In genomic region chr19:60811098-60812035, GRCm38 (mm10) we compare ENCODE assay signal across 8 mouse cellular contexts. TPM values are rescaled to one million over a fixed set of nuclear protein-coding genes. Genes with fewer than 3 reads are reported as not detected.
DNase-seq lines count a peak whose midpoint lies in the region; ATAC-seq and TF ChIP-seq lines count a peak whose summit lies in the region.

Gene Fam45a, plus strand, starts transcription at chr19:60811585.

- peak; percentile 85 for DNase-seq in ES-E14 (ENCODE audit: low read depth, low spot score)
- DNase-seq in cerebellum, adult 11-12 months: peak; percentile 90
- DNase-seq in heart, postnatal 25 days (ENCODE audit: low spot score): peak; percentile 84
- peak; percentile 84 to 93 for DNase-seq in layer of hippocampus, adult 18-20 months (ENCODE audit: low spot score in 2 of 2)
- DNase-seq in lung, adult 2 months: peak; percentile 90
- peak; percentile 90 to 93 for DNase-seq in thymus, adult 18-20 months

- H3K4me1 ChIP-seq in ES-E14 (ENCODE audit: control insufficient read depth in 2 of 2, insufficient read depth in 2 of 2, low read length in 2 of 2, poor library complexity in 1 of 2): 0 out of 4 replicates have a peak, but pooled peaks cover 0 to 3% of the 10 kb centered on the region in 2 experiments
- H3K4me1 ChIP-seq in forebrain, embryonic 15.5 days: peaks cover 9% of the 10 kb centered on the region
- H3K4me1 ChIP-seq in lung, adult 2 months (ENCODE audit: control insufficient read depth, insufficient read depth, low read length): peaks cover 2% of the 10 kb centered on the region; the same call in 1 of the 2 replicates

- peak within 1 kb of the TSS; percentile 91 for H3K9ac ChIP-seq in ES-E14 (ENCODE audit: insufficient read depth, low read depth, low read length, poor library complexity, severe bottlenecking)
- H3K9ac ChIP-seq in forebrain, embryonic 15.5 days (replicated peaks): peak within 1 kb of the TSS; percentile 79

- peaks cover 2% of the 10 kb centered on the region; the same call in 1 of the 2 replicates for H3K36me3 ChIP-seq in ES-E14 (ENCODE audit: control insufficient read depth, insufficient read depth, low read length, poor library complexity, severe bottlenecking)
- peaks cover 12% of the 10 kb centered on the region for H3K36me3 ChIP-seq in forebrain, embryonic 15.5 days

- in situ Hi-C loops in ES-E14 (cut with MboI; ENCODE audit: low sequenced_read_pairs in 2 of 2, unreplicated experiment in 2 of 2): no loop called here

- ATAC-seq in forebrain, embryonic 15.5 days (replicated peaks): peak; percentile 100
- peak; percentile 100 for ATAC-seq in neutrophil, adult 5-6 weeks (ENCODE audit: extremely low read depth, insufficient number of reproducible peaks, low FRiP score, poor library complexity, severe bottlenecking)

- H3K27me3 ChIP-seq in forebrain, embryonic 15.5 days: no peaks in the 10 kb centered on the region

- 2% methylated on average over 40 of the region's 45 CpGs for WGBS in forebrain, embryonic 15.5 days
- 3% methylated on average over 44 of the region's 45 CpGs for WGBS in lung, adult 2 months

- intact Hi-C loops in heart, postnatal 25 days (cut with DNase I): loop anchor here (2.0 kb wide), 1 partner anchor 19 kb away; no protein-coding TSS in a partner anchor

- peak; percentile 95; the same call in 1 of the 2 replicates for TF ChIP-seq POLR2A in lung, adult 2 months (IDR thresholded peaks at IDR 0.05; ENCODE audit: borderline replicate concordance, extremely low read depth, low read depth, low read length)

- TF ChIP-seq CTCF in lung, adult 2 months (IDR thresholded peaks at IDR 0.05; ENCODE audit: insufficient read depth, low read length): peak; percentile 62

- H3K4me3 ChIP-seq in ES-E14 (ENCODE audit: insufficient read depth in 1 of 2, low read depth in 1 of 2, low read length in 2 of 2, poor library complexity in 1 of 2, severe bottlenecking in 1 of 2): peak within 1 kb of the TSS; percentile 92 to 95
- H3K4me3 ChIP-seq in forebrain, embryonic 15.5 days: peak within 1 kb of the TSS; percentile 75
- peak within 1 kb of the TSS; percentile 96 for H3K4me3 ChIP-seq in lung, adult 2 months (replicated peaks; ENCODE audit: extremely low read depth, low read depth, low read length)

- peak within 1 kb of the TSS; percentile 51 for H3K4me2 ChIP-seq in forebrain, embryonic 15.5 days (replicated peaks)

- H3K9me3 ChIP-seq in ES-E14 (ENCODE audit: control insufficient read depth, insufficient read depth, low read depth, low read length): no peaks in the 10 kb centered on the region
- H3K9me3 ChIP-seq in forebrain, embryonic 15.5 days: no peaks in the 10 kb centered on the region

- H3K27ac ChIP-seq in ES-E14 (ENCODE audit: insufficient read depth, low read depth, low read length, poor library complexity, severe bottlenecking): peak within 1 kb of the TSS; percentile 63; the same call in 1 of the 2 replicates
- peak within 1 kb of the TSS; percentile 68 for H3K27ac ChIP-seq in forebrain, embryonic 15.5 days (replicated peaks)

TF ChIP-seq in ES-E14, 5 proteins besides CTCF, POLR2A, EP300 and RAD21:
- TF ChIP-seq ZNF384 (IDR thresholded peaks at IDR 0.05; ENCODE audit: low read depth, low read length) (no peak), HCFC1 (IDR thresholded peaks at IDR 0.05; ENCODE audit: borderline replicate concordance, insufficient read depth, low read length) (peak; percentile 51; the same call in 1 of the 2 replicates)

RNA-seq across cellular contexts. Expression of gene Fam45a, which starts in this region (rescaled TPM):
- total RNA-seq in ES-E14 (2012; rRNA removed): 15.6 and 17.0 TPM in 2 replicates
- polyA plus RNA-seq in forebrain, embryonic 15.5 days (2015; fragmentation: Nextera tagmentation; extraction: Ambion mirVana): 41.4 and 42.9 TPM in 2 replicates
- total RNA-seq in heart, postnatal 25 days (2021): 10 to 100 TPM; 15.5 to 17.6 TPM
- 10 to 100 TPM; 44.5 to 45.3 TPM for total RNA-seq in layer of hippocampus, adult 18-20 months (2021)
- 9.2 and 12.5 TPM in 2 replicates for polyA plus RNA-seq in lung, adult 2 months (2012; rRNA removed)
- total RNA-seq in neutrophil, adult 5-6 weeks (2017): 33.8 and 34.8 TPM in 2 replicates

Comparison
In these comparisons a context has a peak if more than half of its experiments do, and no peak if none do; other contexts are left out.
1. Peak in every context shown above with its lines: DNase-seq, ATAC-seq, H3K4me3 ChIP-seq and H3K27ac ChIP-seq.